Mouse (Mus musculus) 3T3-L1 (cell line): ENCODE measurements around the gene Olfr815.
"Not testable (repeated sequence)": the region's sequence is repeated elsewhere in the genome, so short reads cannot be mapped to it uniquely, and the experiment has no call there.

Experiments used
- DNase-seq: peaks from one replicate; pipeline ENCODE4 v3.0.0-alpha.2; 2015; ENCODE audit warnings: low read depth, low spot score

Gene Olfr815

GRCm38 (mm10) chr10:129905767-129906166, at the start of gene Olfr815:
Olfr815 (minus strand) TSS chr10:129905867.
- not testable (repeated sequence) for DNase-seq

- DNase-seq: no peak
These were observed 43.3 kb upstream of the Olfr815 start, which contains the start of gene Olfr818 for GRCm38 (mm10) chr10:129949000-129949399. Olfr818 (minus strand) TSS chr10:129949100.

GRCm38 (mm10) chr10:129915497-129915896, 9.8 kb upstream of the Olfr815 start, which contains the start of gene Olfr816:
Olfr816 (minus strand) TSS chr10:129915597.
- DNase-seq: no peak

DNA sequence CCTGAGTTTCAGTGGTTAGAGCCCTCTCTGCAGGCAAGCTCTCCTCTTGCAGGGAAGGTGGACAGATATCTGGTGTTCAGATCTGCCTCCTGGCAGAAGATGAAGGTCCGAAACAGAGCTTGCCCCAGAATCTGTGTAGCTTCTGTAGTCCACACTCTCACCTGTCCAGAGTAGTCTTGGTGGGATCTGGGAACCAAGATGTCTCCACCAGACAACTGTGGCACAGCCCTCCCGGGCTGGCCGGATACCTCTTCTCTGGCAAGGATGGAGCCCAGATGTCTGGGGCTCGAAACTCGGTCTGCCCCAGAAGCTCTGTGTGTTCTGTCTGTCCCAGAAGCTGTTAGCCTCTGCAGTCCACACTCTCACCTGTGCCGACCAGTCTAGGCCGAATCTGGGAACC, 19.7 kb downstream of the Olfr815 start:
- no peak for DNase-seq

DNA sequence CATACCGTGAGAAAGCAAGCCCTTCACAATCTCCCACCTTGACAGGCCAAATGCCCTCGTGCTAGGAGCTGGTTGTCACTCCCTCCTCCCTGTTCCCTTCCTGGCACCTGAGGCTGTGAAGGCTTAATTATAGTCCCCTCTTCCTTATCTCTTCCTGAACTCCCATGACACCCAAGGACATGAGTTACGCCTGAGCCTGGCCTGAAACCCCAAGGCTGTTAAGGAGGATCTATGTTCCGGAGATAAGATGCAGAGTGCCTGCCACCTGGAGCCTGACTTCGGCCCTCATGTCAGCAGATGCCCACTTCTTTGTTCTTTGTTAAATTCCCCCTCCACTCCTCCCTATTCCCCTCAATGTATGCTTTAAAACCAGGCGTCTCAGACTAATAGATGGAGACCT, 20.2 kb downstream of the Olfr815 start:
- not testable (repeated sequence) for DNase-seq

DNA sequence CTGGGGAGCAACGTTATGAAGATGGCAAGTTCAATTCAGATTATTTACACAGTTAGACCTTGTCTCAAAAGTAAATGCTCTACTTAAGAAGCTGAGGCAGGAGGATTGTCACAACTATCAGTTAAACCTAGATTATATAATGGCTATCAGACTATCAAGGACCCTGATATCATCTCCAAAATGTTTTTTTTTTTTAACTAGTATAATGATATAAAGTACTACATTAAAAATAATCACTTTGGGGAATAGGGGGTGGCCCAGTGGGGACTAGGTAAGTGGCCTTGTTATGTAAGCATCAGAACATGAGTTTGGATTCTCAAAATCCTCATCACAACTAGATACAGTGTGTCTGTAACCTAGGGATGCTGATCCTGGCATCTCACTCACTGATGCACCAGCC, 25.9 kb downstream of the Olfr815 start, which contains the start of gene Olfr814:
Gene Olfr814, minus strand, starts transcription at position 101 of the 400 bp plus-strand sequence.
- DNase-seq: not testable (repeated sequence)

- DNase-seq: no peak
These were observed 50.6 kb downstream of the Olfr815 start, which contains the start of gene Olfr813 for GRCm38 (mm10) chr10:129855067-129855466. Olfr813 (plus strand) TSS chr10:129855367.
